Mouse (Mus musculus) Patski (cell line): Measurements from ENCODE around the gene Atad2b. TPM values are rescaled to one million over a fixed set of nuclear protein-coding genes. Genes with fewer than 3 reads are reported as not detected.

ENCODE experiments used
- ATAC-seq: fragments of 100-300 bp; one replicate; pipeline ENCODE4 v1.8.0; 2021
- CTCF ChIA-PET: fragments of 350-600 bp; sonication (Branson Sonifier 250); formaldehyde crosslinking; loops from one replicate; lab custom pipeline; 2022; ENCODE audit warnings: inconsistent platforms; lab: Charles Lee
- POLR2A ChIA-PET: fragments of 350-600 bp; sonication (Branson Sonifier 250); formaldehyde crosslinking; loops from one replicate; lab custom pipeline; 2022; ENCODE audit warnings: antibody characterized with exemption, inconsistent platforms; lab: Charles Lee
- DNase-seq: peaks from one replicate; pipeline ENCODE4 v3.0.0-alpha.2; 2011; ENCODE audit warnings: low read depth, low spot score
- H3K27me3 ChIP-seq: fragments of 371-371 bp; one replicate; pipeline ENCODE4 v1.5.1; 2021
- CTCF ChIP-seq: fragments of 100-300 bp; IDR thresholded peaks from one replicate; pipeline ENCODE4 v1.5.1; 2021
- in situ Hi-C: fragments of 300-500 bp; cut with MboI; formaldehyde crosslinking; loops from 3 replicates; pipeline ENCODE4 v1.11.1; 2018; ENCODE audit warnings: low pct_unique_long_range_greater_than_20kb, mixed read lengths
- polyA plus RNA-seq: library from polyadenylated mRNA; unstranded; gene quantifications from one replicate; pipeline ENCODE4 v1.2.3, GENCODE M21; 2021

Gene Atad2b
- polyA plus RNA-seq, 1 experiment from 2014 or later, result 12.8 TPM

- DNase-seq, result no peak
- CTCF ChIA-PET, result no interaction called here
- no peak for TF ChIP-seq CTCF
- in situ Hi-C loops, result no loop called here
- POLR2A ChIA-PET, result no interaction called here
- no peak for ATAC-seq
- H3K27me3 ChIP-seq, result peaks cover 6% of the 10 kb centered on the region
These were observed 150.4 kb downstream of the Atad2b start for GRCm38 (mm10) chr12:5067590-5067989.

- in situ Hi-C loops, result no loop called here
These were observed 153.0 kb downstream of the Atad2b start for GRCm38 (mm10) chr12:5070131-5070530.

GRCm38 (mm10) chr12:5073191-5073590 lies 156.0 kb downstream of the Atad2b start:
- ATAC-seq, result no peak
- in situ Hi-C loops, result no loop called here
- no peak for TF ChIP-seq CTCF
- DNase-seq, result no peak
- ChIA-PET POLR2A (no interaction called here), CTCF (no interaction called here)
- peaks cover 6% of the 10 kb centered on the region for H3K27me3 ChIP-seq

More at GRCm38 (mm10) chr12:5070131-5070530, 153.0 kb downstream of the Atad2b start:
- peaks cover 6% of the 10 kb centered on the region for H3K27me3 ChIP-seq
- TF ChIP-seq CTCF, result no peak
- ATAC-seq (no peak), DNase-seq (no peak)
- CTCF ChIA-PET, result interaction anchor here (1.1 kb wide), 1 partner anchor 30 kb away, joined by 3 read pairs; no protein-coding TSS in a partner anchor
- POLR2A ChIA-PET, result no interaction called here

GRCm38 (mm10) chr12:5081480-5081879 lies 164.3 kb downstream of the Atad2b start:
- ChIA-PET CTCF (interaction anchor here (1.2 kb wide), 1 partner anchor 13 kb away, joined by 3 read pairs; no protein-coding TSS in a partner anchor), POLR2A (no interaction called here)
- DNase-seq, result no peak
- in situ Hi-C loops, result no loop called here
- H3K27me3 ChIP-seq, result no peaks in the 10 kb centered on the region
- ATAC-seq, result no peak
- TF ChIP-seq CTCF, result no peak

- no peak for TF ChIP-seq CTCF
- H3K27me3 ChIP-seq, result no peaks in the 10 kb centered on the region
- ChIA-PET CTCF (no interaction called here), POLR2A (interaction anchor here (0.7 kb wide), 1 partner anchor 13 kb away, joined by 3 read pairs; no protein-coding TSS in a partner anchor)
- in situ Hi-C loops, result no loop called here
- ATAC-seq, result no peak
- DNase-seq, result no peak
These were observed 167.6 kb downstream of the Atad2b start for GRCm38 (mm10) chr12:5084714-5085113.

GRCm38 (mm10) chr12:5087787-5088519 lies 170.8 kb downstream of the Atad2b start:
- H3K27me3 ChIP-seq, result no peaks in the 10 kb centered on the region
- ChIA-PET POLR2A (no interaction called here), CTCF (interaction anchor here (1.1 kb wide), 1 partner anchor 27 kb away, joined by 4 read pairs; no protein-coding TSS in a partner anchor)
- ATAC-seq (no peak), DNase-seq (no peak)
- no peak for TF ChIP-seq CTCF
- in situ Hi-C loops, result no loop called here

- DNase-seq, result no peak
- POLR2A ChIA-PET, result no interaction called here
- in situ Hi-C loops, result no loop called here
- H3K27me3 ChIP-seq, result no peaks in the 10 kb centered on the region
- no peak for ATAC-seq
- CTCF ChIA-PET, result no interaction called here
- TF ChIP-seq CTCF, result no peak
These were observed 171.5 kb downstream of the Atad2b start for GRCm38 (mm10) chr12:5088639-5089038.

Other genes with a start within 250 kb of the Atad2b start
- gene Fam228a, start 178.9 kb upstream of the Atad2b start, polyA plus RNA-seq, result 0.04 TPM
- 0.53 TPM for gene Pfn4, start 148.3 kb upstream of the Atad2b start, polyA plus RNA-seq
- gene Fam228b, start 148.1 kb upstream of the Atad2b start, polyA plus RNA-seq, result 1.1 TPM
- gene Sf3b6, start 99.8 kb upstream of the Atad2b start, polyA plus RNA-seq, result 114 TPM
- 7.1 TPM for gene Fkbp1b, start 75.8 kb upstream of the Atad2b start, polyA plus RNA-seq
- gene Wdcp, start 74.0 kb upstream of the Atad2b start, polyA plus RNA-seq, result 11.2 TPM
- 0.17 TPM for gene Mfsd2b, start 43.0 kb upstream of the Atad2b start, polyA plus RNA-seq
- 27.7 TPM for gene Ubxn2a, start 9.6 kb upstream of the Atad2b start, polyA plus RNA-seq